Mouse (Mus musculus) hindbrain, embryonic 11.5 days (tissue): ENCODE results near the gene Camta1. TPM values are rescaled to one million over a fixed set of nuclear protein-coding genes. Genes with fewer than 3 reads are reported as not detected.

Experiments
- ATAC-seq: fragments of 200-750 bp; cut with Nextera tagmentation; 2 replicates; pipeline ENCODE4 v1.8.0; 2017; ENCODE audit warnings: mild to moderate bottlenecking, moderate TSS enrichment, moderate library complexity; ENCODE audit not compliant: low FRiP score
- DNase-seq: peaks from one replicate; pipeline ENCODE4 v3.0.0-alpha.2; 2015; ENCODE audit warnings: low spot score
- H3K27ac ChIP-seq: fragments of 300-500 bp; sonication (generic); 2 replicates; pipeline ENCODE4 v1.5.1; 2014; ENCODE audit warnings: mild to moderate bottlenecking, low read depth, low read length
- H3K27me3 ChIP-seq: fragments of 300-500 bp; sonication (generic); 2 replicates; pipeline ENCODE4 v1.6.1; 2014; ENCODE audit warnings: mild to moderate bottlenecking, low read length, moderate library complexity, mixed read lengths; ENCODE audit not compliant: control insufficient read depth, insufficient read depth
- H3K36me3 ChIP-seq: fragments of 300-500 bp; sonication (generic); 2 replicates; pipeline ENCODE4 v1.6.1; 2014; ENCODE audit warnings: mild to moderate bottlenecking, low read length, moderate library complexity, mixed read lengths; ENCODE audit not compliant: control insufficient read depth, insufficient read depth
- H3K4me1 ChIP-seq: fragments of 300-500 bp; sonication (generic); replicated peaks from 2 replicates; pipeline ENCODE4 v1.6.1; 2014; ENCODE audit warnings: low read length, mixed read lengths; ENCODE audit not compliant: control insufficient read depth, insufficient read depth
- H3K4me2 ChIP-seq: fragments of 300-500 bp; sonication (generic); replicated peaks from 2 replicates; pipeline ENCODE4 v1.6.1; 2014; ENCODE audit warnings: mild to moderate bottlenecking, low read depth, low read length
- H3K4me3 ChIP-seq: fragments of 300-500 bp; sonication (generic); 2 replicates; pipeline ENCODE4 v1.5.1; 2014; ENCODE audit warnings: low read depth, low read length
- H3K9ac ChIP-seq: fragments of 300-500 bp; sonication (generic); 2 replicates; pipeline ENCODE4 v1.6.1; 2014; ENCODE audit warnings: low read depth, low read length
- H3K9me3 ChIP-seq: fragments of 300-500 bp; sonication (generic); 2 replicates; pipeline ENCODE4 v1.6.1; 2016; ENCODE audit warnings: low read length; ENCODE audit not compliant: control insufficient read depth
- WGBS: fragments of 180-500 bp; shearing (Covaris S2); extraction: QIAGEN DNeasy Blood & Tissue Kit; methylation state at CpG from one replicate; pipeline ENCODE4 v1.1.7; 2014; 5-methylcytosine and 5-hydroxymethylcytosine counted together
- polyA plus RNA-seq: library from polyadenylated mRNA; unstranded; fragments of >200 nt; fragmentation: Nextera tagmentation; extraction: Ambion mirVana; gene quantifications from 2 replicates; pipeline ENCODE4 v1.2.1, GENCODE M21; 2014

Camta1 gene
- polyA plus RNA-seq, 1 experiment from 2014 or later, result 130 TPM

GRCm38 (mm10) chr4:151411016-151411415 is 450.7 kb downstream of the Camta1 start:
- H3K9ac ChIP-seq, result no peak overlapping the region
- no peak overlapping the region for H3K4me3 ChIP-seq
- WGBS, result 58% methylated on average over 3 of the region's 3 CpGs
- no peaks in the 10 kb centered on the region for H3K36me3 ChIP-seq
- no peak overlapping the region for H3K4me2 ChIP-seq
- H3K27me3 ChIP-seq, result no peaks in the 10 kb centered on the region
- 0 out of 2 replicates have a peak, but pooled peaks cover 3% of the 10 kb centered on the region for H3K4me1 ChIP-seq
- no peak overlapping the region for H3K27ac ChIP-seq
- ATAC-seq (no peak), DNase-seq (no peak)
- no peaks in the 10 kb centered on the region for H3K9me3 ChIP-seq

- Histone ChIP-seq H3K4me3 (no peak overlapping the region), H3K9me3 (no peaks in the 10 kb centered on the region), H3K9ac (no peak overlapping the region), H3K36me3 (no peaks in the 10 kb centered on the region), H3K27ac (no peak overlapping the region), H3K4me1 (0 out of 2 replicates have a peak, but pooled peaks cover 3% of the 10 kb centered on the region), H3K4me2 (no peak overlapping the region), H3K27me3 (no peaks in the 10 kb centered on the region)
- ATAC-seq (no peak), DNase-seq (no peak)
- 79% methylated on average over 6 of the region's 6 CpGs for WGBS
Measured at GRCm38 (mm10) chr4:151409291-151409690, 452.4 kb downstream of the Camta1 start.

- H3K27me3 ChIP-seq, result no peaks in the 10 kb centered on the region
- DNase-seq (no peak), ATAC-seq (no peak)
- H3K27ac ChIP-seq, result no peak overlapping the region
- H3K4me1 ChIP-seq, result 0 out of 2 replicates have a peak, but pooled peaks cover 3% of the 10 kb centered on the region
- no peaks in the 10 kb centered on the region for H3K36me3 ChIP-seq
- H3K4me3 ChIP-seq, result no peak overlapping the region
- no peak overlapping the region for H3K4me2 ChIP-seq
- H3K9me3 ChIP-seq, result no peaks in the 10 kb centered on the region
- WGBS, result 58% methylated on average over 8 of the region's 8 CpGs
- H3K9ac ChIP-seq, result no peak overlapping the region
Measured at GRCm38 (mm10) chr4:151408811-151409210, 452.9 kb downstream of the Camta1 start.

DNA sequence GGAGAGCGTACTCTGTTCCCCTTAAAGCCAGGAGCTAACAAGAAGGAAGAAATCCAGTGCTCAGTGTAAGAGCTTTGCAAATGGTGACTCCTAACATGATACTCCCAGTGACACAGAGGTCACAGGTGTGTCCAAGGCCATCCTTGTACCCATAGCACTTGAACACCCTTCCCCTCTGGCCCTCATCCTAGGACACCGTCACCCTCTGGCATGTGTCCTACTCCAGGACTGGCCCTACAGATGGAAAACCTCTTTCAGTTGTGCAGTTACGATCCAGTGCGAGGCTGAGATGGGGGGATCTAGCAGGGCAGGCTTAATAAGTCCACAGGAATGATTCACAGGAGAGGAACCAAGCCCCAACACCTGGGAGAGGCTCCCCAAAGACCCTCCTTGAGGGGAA is 453.4 kb downstream of the Camta1 start:
- Histone ChIP-seq H3K27me3 (no peaks in the 10 kb centered on the region), H3K36me3 (no peaks in the 10 kb centered on the region), H3K4me3 (no peak overlapping the region), H3K4me1 (0 out of 2 replicates have a peak, but pooled peaks cover 3% of the 10 kb centered on the region), H3K27ac (no peak overlapping the region), H3K4me2 (no peak overlapping the region), H3K9me3 (no peaks in the 10 kb centered on the region), H3K9ac (no peak overlapping the region)
- ATAC-seq (no peak), DNase-seq (no peak)
- 94% methylated on average over 4 of the region's 4 CpGs for WGBS

- 98% methylated on average over 2 of the region's 2 CpGs for WGBS
- Histone ChIP-seq H3K4me2 (no peak overlapping the region), H3K4me1 (0 out of 2 replicates have a peak, but pooled peaks cover 3% of the 10 kb centered on the region), H3K9ac (no peak overlapping the region), H3K4me3 (no peak overlapping the region), H3K27ac (no peak overlapping the region), H3K27me3 (no peaks in the 10 kb centered on the region), H3K9me3 (no peaks in the 10 kb centered on the region), H3K36me3 (no peaks in the 10 kb centered on the region)
- DNase-seq, result no peak
- ATAC-seq, result no peak
Measured at GRCm38 (mm10) chr4:151407129-151407528, 454.5 kb downstream of the Camta1 start.

GRCm38 (mm10) chr4:151404581-151405256 is 457.0 kb downstream of the Camta1 start:
- no peaks in the 10 kb centered on the region for H3K4me1 ChIP-seq
- no peak overlapping the region for H3K4me2 ChIP-seq
- WGBS, result 72% methylated on average over 17 of the region's 17 CpGs
- no peaks in the 10 kb centered on the region for H3K27me3 ChIP-seq
- DNase-seq, result no peak
- no peak overlapping the region for H3K4me3 ChIP-seq
- no peak overlapping the region for H3K9ac ChIP-seq
- H3K9me3 ChIP-seq, result no peaks in the 10 kb centered on the region
- H3K36me3 ChIP-seq, result no peaks in the 10 kb centered on the region
- H3K27ac ChIP-seq, result no peak overlapping the region
- no peak for ATAC-seq

DNA sequence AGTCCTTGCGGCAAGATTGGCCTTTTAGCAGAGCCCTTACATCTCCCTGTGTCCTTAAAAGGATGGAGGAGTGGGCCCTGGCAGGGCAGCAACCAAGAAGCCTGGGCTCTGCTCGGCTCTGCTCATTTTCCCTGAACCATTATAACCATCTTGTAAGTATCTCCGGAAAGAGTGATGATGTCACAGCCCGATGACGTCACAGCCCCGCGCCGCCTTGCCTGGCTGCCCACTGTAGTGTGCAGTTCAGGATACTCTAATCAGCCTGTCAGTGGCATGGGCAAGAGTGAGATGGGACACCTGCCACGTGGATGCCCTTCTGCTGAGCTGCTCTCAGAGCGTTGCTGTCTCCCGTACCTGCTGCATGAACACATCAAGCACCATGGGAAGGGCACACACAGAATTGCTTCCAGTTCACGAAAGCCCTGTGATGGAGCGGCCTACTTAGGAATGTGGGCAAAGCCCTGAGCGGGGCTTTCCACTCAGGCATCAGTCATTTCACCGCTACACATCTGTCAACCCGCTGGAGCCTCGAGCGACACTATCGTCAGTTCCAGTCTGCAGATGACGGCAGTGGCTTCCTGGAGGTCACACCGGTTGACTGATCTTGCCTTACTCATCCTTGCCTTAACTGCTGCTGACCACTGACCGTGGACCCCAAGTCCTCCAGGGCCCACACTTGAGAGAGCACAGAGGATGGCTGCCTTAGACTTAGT is 459.8 kb downstream of the Camta1 start:
- H3K27me3 ChIP-seq, result no peaks in the 10 kb centered on the region
- WGBS, result 87% methylated on average over 22 of the region's 22 CpGs
- no peaks in the 10 kb centered on the region for H3K36me3 ChIP-seq
- H3K9ac ChIP-seq, result no peak overlapping the region
- H3K9me3 ChIP-seq, result no peaks in the 10 kb centered on the region
- DNase-seq (no peak), ATAC-seq (no peak)
- no peak overlapping the region for H3K4me2 ChIP-seq
- no peak overlapping the region for H3K4me3 ChIP-seq
- no peak overlapping the region for H3K27ac ChIP-seq
- H3K4me1 ChIP-seq, result no peaks in the 10 kb centered on the region

DNA sequence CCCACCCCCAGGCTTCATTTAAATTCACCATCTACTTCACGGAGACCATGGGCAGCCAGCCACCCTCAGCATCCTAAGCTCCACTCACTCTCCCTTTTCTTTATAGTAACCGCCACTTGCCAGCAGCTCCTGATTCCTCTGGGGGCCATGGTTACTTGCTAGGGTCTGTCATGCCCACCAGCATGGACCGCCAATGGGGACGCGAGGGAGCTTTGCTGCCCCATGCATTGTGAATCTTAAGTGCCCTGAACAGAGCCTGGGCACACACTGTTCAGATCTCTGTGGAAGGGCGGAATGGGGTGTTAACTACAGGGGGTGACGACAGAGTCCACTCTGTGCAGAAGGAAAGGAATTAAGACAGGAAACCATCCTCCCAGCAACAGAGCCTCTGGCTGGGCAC is 465.1 kb downstream of the Camta1 start:
- no peaks in the 10 kb centered on the region for H3K9me3 ChIP-seq
- no peak for DNase-seq
- no peak overlapping the region for H3K27ac ChIP-seq
- 84% methylated on average over 7 of the region's 7 CpGs for whole genome bisulfite sequencing
- H3K27me3 ChIP-seq, result no peaks in the 10 kb centered on the region
- no peaks in the 10 kb centered on the region for H3K4me1 ChIP-seq
- H3K36me3 ChIP-seq, result no peaks in the 10 kb centered on the region
- no peak overlapping the region for H3K4me2 ChIP-seq
- H3K9ac ChIP-seq, result no peak overlapping the region
- ATAC-seq, result no peak
- no peak overlapping the region for H3K4me3 ChIP-seq

DNA sequence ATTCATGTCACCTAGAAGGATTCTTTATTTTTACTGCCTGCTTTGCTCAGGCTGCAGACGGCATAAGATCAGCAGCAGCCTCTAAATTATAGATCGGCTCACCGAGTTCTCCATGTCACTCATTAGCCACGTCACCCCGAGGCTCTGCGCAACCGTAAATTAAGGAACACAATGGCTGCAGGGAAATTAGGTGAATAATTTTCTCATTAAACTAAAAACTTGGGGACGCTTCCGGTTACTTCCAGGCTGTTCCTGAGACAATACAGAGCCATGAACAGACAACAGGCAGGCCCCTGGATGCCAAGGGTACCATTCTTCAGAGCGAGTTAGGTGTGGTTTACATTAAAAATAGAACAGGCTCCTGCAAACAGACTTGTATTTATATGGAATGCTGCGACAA is 472.3 kb downstream of the Camta1 start:
- WGBS, result 60% methylated on average over 11 of the region's 11 CpGs
- H3K9ac ChIP-seq, result no peak overlapping the region
- H3K9me3 ChIP-seq, result no peaks in the 10 kb centered on the region
- H3K4me3 ChIP-seq, result no peak overlapping the region
- no peak overlapping the region for H3K4me2 ChIP-seq
- H3K27me3 ChIP-seq, result peaks cover 3% of the 10 kb centered on the region; the same call in 1 of the 2 replicates
- no peaks in the 10 kb centered on the region for H3K36me3 ChIP-seq
- peaks cover 2% of the 10 kb centered on the region; the same call in 1 of the 2 replicates for H3K4me1 ChIP-seq
- no peak overlapping the region; the same call in 1 of the 2 replicates for H3K27ac ChIP-seq
- no peak for DNase-seq
- no peak for ATAC-seq
